Mouse (Mus musculus) skeletal muscle tissue, postnatal 0 days (tissue): ENCODE measurements around the gene Cldnd2. TPM values are rescaled to one million over a fixed set of nuclear protein-coding genes. Genes with fewer than 3 reads are reported as not detected.

ENCODE experiments used
- microRNA-seq, 2 experiments: library from miRNA; unstranded; fragments of <30 nt; microRNA quantifications; one replicate each; pipeline ENCODE4; 2016
- polyA plus RNA-seq: library from polyadenylated mRNA; unstranded; fragments of >200 nt; fragmentation: Nextera tagmentation; extraction: Ambion mirVana; gene quantifications from 2 replicates; pipeline ENCODE4 v1.2.1, GENCODE M21; 2015

The Cldnd2 gene
- polyA plus RNA-seq = not detected in 2 replicates

GRCm38 (mm10) chr7:43440482-43440881 lies at the start of gene Cldnd2:
TSS of gene Cldnd2 (plus strand) at chr7:43440782.

DNA sequence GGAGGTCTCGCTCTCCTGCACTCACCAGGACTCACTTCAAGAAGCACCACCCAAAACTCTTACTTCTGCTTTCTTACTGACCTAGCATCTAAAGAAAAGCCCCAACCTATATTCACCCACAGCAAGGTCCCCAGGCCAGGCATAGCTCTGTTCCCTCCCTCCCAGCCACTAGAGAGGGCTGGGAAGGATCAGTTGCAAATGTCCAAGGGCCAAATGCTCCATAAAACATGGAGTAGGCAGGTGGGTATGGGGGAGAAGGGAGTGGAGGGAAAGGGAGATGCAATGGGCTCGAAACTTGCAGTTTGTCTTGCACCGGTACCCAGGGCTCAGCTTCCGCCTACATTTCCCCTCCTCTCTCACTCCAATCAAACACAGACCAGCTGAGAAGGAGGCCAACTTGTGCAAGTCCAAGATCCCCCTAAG lies 32.4 kb upstream of the Cldnd2 start, which contains the start of gene Siglecg:
Gene Siglecg (plus strand): TSS at position 74 of the 423 bp plus-strand sequence.

DNA sequence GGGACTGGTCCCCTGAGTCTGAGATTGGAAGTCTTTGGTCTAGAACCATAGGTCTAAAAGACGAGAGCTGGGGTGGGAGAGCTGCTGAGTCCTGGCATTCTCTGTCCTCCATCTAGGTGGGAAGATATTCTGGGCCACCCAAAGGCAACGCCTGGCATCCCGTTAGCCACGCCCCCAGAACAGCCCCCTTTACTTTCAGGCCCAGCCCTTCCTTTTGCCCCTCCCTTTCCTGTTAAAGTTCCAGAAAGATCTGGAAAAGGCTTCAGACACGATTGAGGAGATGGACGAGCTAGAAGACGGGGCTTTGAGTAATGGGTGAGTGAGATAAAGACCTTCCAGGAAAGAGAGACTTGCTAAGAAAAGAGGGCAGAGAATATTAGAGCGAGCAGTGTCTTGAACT lies 13.2 kb upstream of the Cldnd2 start, which contains the start of gene Lim2:
Gene Lim2 (plus strand): TSS at position 265 of the 400 bp plus-strand sequence.

GRCm38 (mm10) chr7:43436341-43437255 lies 4.0 kb upstream of the Cldnd2 start, which contains the start of gene Nkg7:
TSS of gene Nkg7 (plus strand) at chr7:43437073.

GRCm38 (mm10) chr7:43443917-43444293 lies 3.3 kb downstream of the Cldnd2 start, which contains the start of the genes Etfb and Gm45233:
TSS of gene Etfb (plus strand) at chr7:43444083.
TSS of gene Gm45233 (plus strand) at chr7:43444128.

GRCm38 (mm10) chr7:43462851-43463250 lies 22.3 kb downstream of the Cldnd2 start, which contains the start of gene Vsig10l:
TSS of gene Vsig10l (plus strand) at chr7:43463151.

DNA sequence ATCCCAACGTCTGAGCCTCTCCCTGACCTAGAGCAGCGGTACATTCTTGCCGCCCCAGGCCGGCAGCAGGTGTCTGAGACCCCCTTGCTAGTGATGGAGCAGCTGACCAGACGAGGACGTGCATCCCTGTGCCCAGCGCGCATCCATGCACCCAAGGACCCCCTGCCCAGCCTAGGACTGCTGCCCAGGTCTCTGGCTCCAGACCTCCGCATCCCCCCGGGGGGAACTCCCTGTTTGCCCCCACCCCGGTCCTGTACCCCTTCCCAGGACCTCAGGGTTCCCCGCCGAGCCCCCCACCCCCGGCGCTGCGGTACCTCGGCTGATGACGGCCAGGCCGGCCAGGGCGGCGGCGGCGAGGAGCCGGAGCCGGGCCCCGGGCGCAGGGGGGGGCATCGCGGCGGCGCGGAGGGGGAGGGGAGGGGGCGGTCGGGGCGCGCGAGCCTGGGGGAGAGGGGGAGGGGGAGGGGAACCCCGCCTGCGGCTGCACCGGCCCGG lies 49.1 kb downstream of the Cldnd2 start, which contains the start of gene Iglon5:
Gene Iglon5 (minus strand): TSS at position 445 of the 495 bp plus-strand sequence.

Small RNA genes lying within 50 kb of the gene (microRNA-seq; reads per million reads assigned to microRNA genes)
- 1.4 to 1.5 reads per million in 2 experiments for gene Mir7051

Other genes starting within 250 kb of the Cldnd2 start
- gene Zfp715, start 127.5 kb upstream of the Cldnd2 start, polyA plus RNA-seq = 9.5 and 10.8 TPM in 2 replicates
- gene Siglecf, start 89.4 kb upstream of the Cldnd2 start, polyA plus RNA-seq = 0.18 and 0.26 TPM in 2 replicates
- gene Siglecg, start 32.6 kb upstream of the Cldnd2 start, polyA plus RNA-seq = 0.04 and 0.13 TPM in 2 replicates
- not detected in 2 replicates for gene Lim2, start 13.1 kb upstream of the Cldnd2 start, polyA plus RNA-seq
- 0.36 and 0.57 TPM in 2 replicates for gene Nkg7, start 3.7 kb upstream of the Cldnd2 start, polyA plus RNA-seq
- gene Etfb, start 3.3 kb downstream of the Cldnd2 start, polyA plus RNA-seq = 797 TPM in 2 replicates
- not detected in 2 replicates for gene Gm45233, start 3.3 kb downstream of the Cldnd2 start, polyA plus RNA-seq
- 3.4 and 4.3 TPM in 2 replicates for gene Vsig10l, start 22.4 kb downstream of the Cldnd2 start, polyA plus RNA-seq
- 0.09 TPM in 1 of 2 replicates, not detected in the other for gene Iglon5, start 49.3 kb downstream of the Cldnd2 start, polyA plus RNA-seq
- gene 4931406B18Rik, start 65.2 kb downstream of the Cldnd2 start, polyA plus RNA-seq = not detected in 2 replicates
- 2.8 and 3.1 TPM in 2 replicates for gene Cd33, start 103.6 kb downstream of the Cldnd2 start, polyA plus RNA-seq
- gene Zfp658, start 121.5 kb downstream of the Cldnd2 start, polyA plus RNA-seq = 0.95 and 1.0 TPM in 2 replicates
- gene Zfp719, start 138.8 kb downstream of the Cldnd2 start, polyA plus RNA-seq = 3.7 and 4.3 TPM in 2 replicates
- gene Zfp819, start 166.4 kb downstream of the Cldnd2 start, polyA plus RNA-seq = not detected in 2 replicates
- not detected in 2 replicates for gene Ceacam18, start 193.9 kb downstream of the Cldnd2 start, polyA plus RNA-seq
- gene Siglece, start 219.4 kb downstream of the Cldnd2 start, polyA plus RNA-seq = 0.77 and 0.99 TPM in 2 replicates
- gene Ctu1, start 231.2 kb downstream of the Cldnd2 start, polyA plus RNA-seq = 3.7 and 4.7 TPM in 2 replicates
- not detected in 2 replicates for gene Klk14, start 249.6 kb downstream of the Cldnd2 start, polyA plus RNA-seq